Mouse (Mus musculus): ENCODE results near the gene Ankra2. TPM values are rescaled to one million over a fixed set of nuclear protein-coding genes. Genes with fewer than 3 reads are reported as not detected.

The Ankra2 gene
- polyA plus RNA-seq, 1 experiment from 2014 or later, result 8.6 TPM

DNA sequence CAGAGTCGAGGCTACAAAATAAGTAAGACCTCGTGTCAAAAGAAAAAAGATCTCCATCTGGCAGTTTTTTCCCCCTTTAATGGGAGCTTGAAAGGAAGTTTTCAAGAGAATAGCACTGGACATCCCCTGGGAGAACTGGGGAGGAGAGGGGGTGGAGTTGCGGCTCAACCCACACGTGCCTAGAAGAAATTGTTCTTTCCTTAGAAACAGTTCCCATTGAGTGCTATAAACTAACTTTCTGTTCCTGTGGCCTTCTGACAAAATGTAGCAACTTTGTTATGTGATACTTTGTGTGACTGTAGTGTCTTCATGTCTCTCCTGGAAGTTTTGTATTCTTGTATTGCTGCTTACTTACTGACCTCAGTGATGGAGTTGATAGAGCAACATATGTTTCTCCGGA lies 1.2 kb downstream of the Ankra2 start:
- TF ChIP-seq CTCF (IDR thresholded peaks at IDR 0.05; ENCODE audit: low read depth) (no peak), EP300 (IDR thresholded peaks at IDR 0.05; ENCODE audit: low read depth) (no peak)
- no peak for ATAC-seq
- Histone ChIP-seq H3K27me3 (ENCODE audit: insufficient read depth, low read length) (no peaks in the 10 kb centered on the region), H3K4me1 (ENCODE audit: insufficient read depth) (peaks cover 17% of the 10 kb centered on the region), H3K4me2 (ENCODE audit: low read depth, low read length) (peak overlapping the region; percentile 91), H3K4me3 (ENCODE audit: low read depth, low read length) (peak overlapping the region; percentile 74), H3K27ac (ENCODE audit: low read depth) (no peak overlapping the region), H3K9ac (replicated peaks) (peak overlapping the region; percentile 91), H3K9me3 (ENCODE audit: low read length) (no peaks in the 10 kb centered on the region), H3K36me3 (replicated peaks; ENCODE audit: insufficient read depth, low read length) (peaks cover 19% of the 10 kb centered on the region)
- WGBS (ENCODE audit: insufficient replicate concordance), result 22% methylated on average over 5 of the region's 5 CpGs
- no peak for DNase-seq

DNA sequence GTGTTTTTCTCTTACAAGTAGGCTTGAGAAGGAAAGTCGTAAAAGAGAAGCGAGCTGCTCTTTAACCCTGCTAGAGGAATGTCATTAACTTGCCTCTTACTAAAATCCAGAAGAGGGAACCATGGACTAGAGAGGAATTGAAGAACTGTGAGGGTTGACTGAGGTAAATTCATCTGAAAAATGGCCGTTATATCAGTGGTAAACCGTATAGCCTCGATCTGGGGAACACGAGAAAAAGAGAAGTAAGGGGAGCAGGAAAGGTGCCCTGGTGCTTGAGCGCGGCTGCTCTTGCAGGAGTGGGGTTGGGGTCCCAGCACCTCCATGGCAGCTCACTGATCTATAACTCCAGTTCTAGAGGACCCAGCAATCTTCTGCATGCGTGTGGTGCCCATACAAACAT lies 11.1 kb downstream of the Ankra2 start:
- WGBS (ENCODE audit: insufficient replicate concordance), result 87% methylated on average over 9 of the region's 9 CpGs
- H3K4me1 ChIP-seq (ENCODE audit: insufficient read depth), result no peaks in the 10 kb centered on the region

DNA sequence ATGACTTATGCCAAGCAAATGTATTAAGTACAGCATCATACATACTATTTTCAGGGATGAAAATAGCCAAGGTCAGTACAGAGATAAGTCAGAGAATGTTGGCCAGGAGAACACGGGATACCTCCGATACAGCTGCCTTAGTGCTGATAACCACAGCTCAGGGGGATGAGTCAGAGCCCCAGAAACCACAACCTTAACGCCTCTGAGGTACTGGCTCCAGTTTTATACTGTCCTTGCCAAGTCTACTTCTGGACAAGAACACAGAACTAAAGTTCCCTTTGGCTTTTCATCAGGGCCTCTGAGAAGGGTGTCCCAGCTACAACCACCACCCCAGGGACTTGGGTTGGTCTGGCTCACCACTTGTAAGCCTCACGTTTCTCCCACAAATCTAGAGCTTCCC lies 12.8 kb downstream of the Ankra2 start:
- WGBS (ENCODE audit: insufficient replicate concordance), result 42% methylated on average over 4 of the region's 4 CpGs
- no peak for DNase-seq
- Histone ChIP-seq H3K4me2 (ENCODE audit: low read depth, low read length) (no peak overlapping the region), H3K27ac (ENCODE audit: low read depth) (no peak overlapping the region), H3K9me3 (ENCODE audit: low read length) (no peaks in the 10 kb centered on the region), H3K27me3 (ENCODE audit: insufficient read depth, low read length) (no peaks in the 10 kb centered on the region), H3K9ac (replicated peaks) (no peak overlapping the region), H3K4me3 (ENCODE audit: low read depth, low read length) (no peak overlapping the region), H3K4me1 (ENCODE audit: insufficient read depth) (no peaks in the 10 kb centered on the region), H3K36me3 (replicated peaks; ENCODE audit: insufficient read depth, low read length) (peaks cover 37% of the 10 kb centered on the region)
- peak; percentile 66 for ATAC-seq
- no peak for TF ChIP-seq CTCF (IDR thresholded peaks at IDR 0.05; ENCODE audit: low read depth)
- TF ChIP-seq EP300 (IDR thresholded peaks at IDR 0.05; ENCODE audit: low read depth), result peak; percentile 65; the same call in 1 of the 2 replicates

More for the DNA sequence above, 11.1 kb downstream of the Ankra2 start:
- H3K36me3 ChIP-seq (replicated peaks; ENCODE audit: insufficient read depth, low read length), result peaks cover 48% of the 10 kb centered on the region
- ATAC-seq, result no peak
- no peak for DNase-seq
- no peak overlapping the region for H3K27ac ChIP-seq (ENCODE audit: low read depth)
- no peak for TF ChIP-seq CTCF (IDR thresholded peaks at IDR 0.05; ENCODE audit: low read depth)
- no peak for TF ChIP-seq EP300 (IDR thresholded peaks at IDR 0.05; ENCODE audit: low read depth)
- no peak overlapping the region for H3K4me3 ChIP-seq (ENCODE audit: low read depth, low read length)
- H3K9ac ChIP-seq (replicated peaks), result no peak overlapping the region
- H3K27me3 ChIP-seq (ENCODE audit: insufficient read depth, low read length), result no peaks in the 10 kb centered on the region
- H3K4me2 ChIP-seq (ENCODE audit: low read depth, low read length), result no peak overlapping the region
- no peaks in the 10 kb centered on the region for H3K9me3 ChIP-seq (ENCODE audit: low read length)

- Histone ChIP-seq H3K9me3 (ENCODE audit: low read length) (no peaks in the 10 kb centered on the region), H3K36me3 (replicated peaks; ENCODE audit: insufficient read depth, low read length) (peaks cover 31% of the 10 kb centered on the region), H3K27ac (ENCODE audit: low read depth) (no peak overlapping the region), H3K4me1 (ENCODE audit: insufficient read depth) (no peaks in the 10 kb centered on the region), H3K4me3 (ENCODE audit: low read depth, low read length) (no peak overlapping the region), H3K27me3 (ENCODE audit: insufficient read depth, low read length) (no peaks in the 10 kb centered on the region), H3K4me2 (ENCODE audit: low read depth, low read length) (no peak overlapping the region), H3K9ac (replicated peaks) (no peak overlapping the region)
- TF ChIP-seq CTCF (IDR thresholded peaks at IDR 0.05; ENCODE audit: low read depth) (no peak), EP300 (IDR thresholded peaks at IDR 0.05; ENCODE audit: low read depth) (no peak)
- ATAC-seq (no peak), DNase-seq (no peak)
- WGBS (ENCODE audit: insufficient replicate concordance), result 75% methylated on average over 7 of the region's 7 CpGs
Measured at GRCm38 (mm10) chr13:98276253-98276652, 13.4 kb downstream of the Ankra2 start.

DNA sequence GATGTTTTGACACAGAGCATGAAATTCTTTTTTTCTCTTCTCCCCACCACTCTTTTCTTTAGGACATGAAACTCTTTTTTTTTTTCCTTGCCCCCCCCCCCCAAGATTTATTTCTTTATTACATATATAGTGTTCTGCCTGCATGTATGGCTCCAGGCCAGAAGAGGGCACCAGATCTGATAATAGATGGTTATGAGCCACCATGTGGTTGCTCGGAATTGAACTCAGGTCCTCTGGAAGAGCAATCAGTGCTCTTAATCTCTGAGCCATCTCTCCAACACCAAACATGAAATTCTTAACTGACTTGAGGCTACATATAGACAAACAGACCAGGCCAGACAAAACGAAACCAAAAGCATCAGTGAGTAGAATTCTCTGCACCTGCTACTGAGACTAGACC lies 14.6 kb downstream of the Ankra2 start:
- no peaks in the 10 kb centered on the region for H3K9me3 ChIP-seq (ENCODE audit: low read length)
- no peak overlapping the region for H3K4me3 ChIP-seq (ENCODE audit: low read depth, low read length)
- no peak overlapping the region for H3K9ac ChIP-seq (replicated peaks)
- DNase-seq, result no peak
- H3K27ac ChIP-seq (ENCODE audit: low read depth), result no peak overlapping the region
- H3K36me3 ChIP-seq (replicated peaks; ENCODE audit: insufficient read depth, low read length), result peaks cover 20% of the 10 kb centered on the region; the same call in 1 of the 2 replicates
- WGBS (ENCODE audit: insufficient replicate concordance), result 74% methylated on average over 2 of the region's 2 CpGs
- H3K4me2 ChIP-seq (ENCODE audit: low read depth, low read length), result no peak overlapping the region
- TF ChIP-seq EP300 (IDR thresholded peaks at IDR 0.05; ENCODE audit: low read depth) (no peak), CTCF (IDR thresholded peaks at IDR 0.05; ENCODE audit: low read depth) (peak; percentile 34)
- H3K27me3 ChIP-seq (ENCODE audit: insufficient read depth, low read length), result no peaks in the 10 kb centered on the region
- ATAC-seq, result no peak
- no peaks in the 10 kb centered on the region for H3K4me1 ChIP-seq (ENCODE audit: insufficient read depth)

GRCm38 (mm10) chr13:98279686-98280085 lies 16.8 kb downstream of the Ankra2 start, which contains the start of gene Gm21976:
Gene Gm21976, plus strand, starts transcription at chr13:98279887.
- H3K36me3 ChIP-seq (replicated peaks; ENCODE audit: insufficient read depth, low read length), result peaks cover 4% of the 10 kb centered on the region; the same call in 1 of the 2 replicates
- DNase-seq (no peak), ATAC-seq (no peak)
- WGBS (ENCODE audit: insufficient replicate concordance), result 85% methylated on average over 5 of the region's 5 CpGs
- H3K27ac ChIP-seq (ENCODE audit: low read depth), result no peak within 1 kb of the TSS
- no peak within 1 kb of the TSS for H3K4me3 ChIP-seq (ENCODE audit: low read depth, low read length)
- no peaks in the 10 kb centered on the region for H3K4me1 ChIP-seq (ENCODE audit: insufficient read depth)
- H3K9ac ChIP-seq (replicated peaks), result no peak within 1 kb of the TSS
- no peaks in the 10 kb centered on the region for H3K27me3 ChIP-seq (ENCODE audit: insufficient read depth, low read length)
- H3K4me2 ChIP-seq (ENCODE audit: low read depth, low read length), result no peak within 1 kb of the TSS
- H3K9me3 ChIP-seq (ENCODE audit: low read length), result no peaks in the 10 kb centered on the region
- TF ChIP-seq EP300 (IDR thresholded peaks at IDR 0.05; ENCODE audit: low read depth) (no peak), CTCF (IDR thresholded peaks at IDR 0.05; ENCODE audit: low read depth) (no peak)
